23 mouse cellular contexts compared by ENCODE assay signal in genomic region chr10:6011541-6011940, GRCm38 (mm10).
DNase-seq lines count a peak whose midpoint lies in the region; ATAC-seq lines count a peak whose summit lies in the region.
"Had no signal": no experiment of that assay in that cellular context is flagged by ENCODE, and none has a peak within 500 bp of the region (broad histone marks: within the 10 kb centered on the region; RNA-seq: fewer than 3 reads in every experiment).

No protein-coding gene starts in this region.

- ATAC-seq in forebrain, embryonic 14.5 days, result no peak
- no peak for ATAC-seq in forebrain, embryonic 16.5 days
- no peak for ATAC-seq in heart, embryonic 15.5 days (replicated peaks; ENCODE audit: insufficient number of reproducible peaks, insufficient read depth, low FRiP score, low read depth)
- no peak for ATAC-seq in heart, embryonic 12.5 days (ENCODE audit: insufficient number of reproducible peaks, low FRiP score)
- ATAC-seq: activated CD4-positive, CD25-positive, alpha-beta regulatory T cell, adult 4 months; CD4-positive, CD25-positive, alpha-beta regulatory T cell, adult 4 months; liver, postnatal 0 days; midbrain, embryonic 13.5 days; Patski had no signal

- intact Hi-C loops in left cerebral cortex, postnatal 25 days (cut with DNase I), result no loop called here

- H3K27ac ChIP-seq in forebrain, embryonic 14.5 days (ENCODE audit: low read depth, low read length), result no peak overlapping the region
- H3K27ac ChIP-seq in forebrain, embryonic 16.5 days (ENCODE audit: low read length), result no peak overlapping the region
- 0 out of 2 replicates have a peak overlapping the region, but pooled peaks have one; percentile 42 for H3K27ac ChIP-seq in heart, embryonic 15.5 days
- no peak overlapping the region for H3K27ac ChIP-seq in heart, embryonic 12.5 days (ENCODE audit: poor library complexity, severe bottlenecking)
- H3K27ac ChIP-seq: embryonic facial prominence, embryonic 15.5 days; midbrain, embryonic 13.5 days; neural tube, embryonic 12.5 days; stomach, embryonic 15.5 days had no signal

- no peaks in the 10 kb centered on the region for H3K36me3 ChIP-seq in forebrain, embryonic 14.5 days (ENCODE audit: control insufficient read depth, insufficient read depth, low read length)
- no peaks in the 10 kb centered on the region for H3K36me3 ChIP-seq in forebrain, embryonic 16.5 days (ENCODE audit: control insufficient read depth, insufficient read depth)
- no peaks in the 10 kb centered on the region for H3K36me3 ChIP-seq in heart, embryonic 15.5 days
- H3K36me3 ChIP-seq in heart, embryonic 12.5 days, result no peaks in the 10 kb centered on the region
- H3K36me3 ChIP-seq: embryonic facial prominence, embryonic 15.5 days; heart, embryonic 13.5 days; midbrain, embryonic 13.5 days; neural tube, embryonic 12.5 days; stomach, embryonic 15.5 days had no signal

- 68% methylated on average over 5 of the region's 5 CpGs for WGBS in forebrain, embryonic 14.5 days
- 66% methylated on average over 5 of the region's 5 CpGs for WGBS in forebrain, embryonic 16.5 days
- WGBS in heart, embryonic 15.5 days, result 46% methylated on average over 5 of the region's 5 CpGs
- 52% methylated on average over 5 of the region's 5 CpGs for WGBS in heart, embryonic 12.5 days

- H3K9ac ChIP-seq in forebrain, embryonic 14.5 days (ENCODE audit: low read length), result no peak overlapping the region
- H3K9ac ChIP-seq in forebrain, embryonic 16.5 days (replicated peaks; ENCODE audit: low read depth, low read length), result no peak overlapping the region
- H3K9ac ChIP-seq in heart, embryonic 15.5 days, result no peak overlapping the region
- H3K9ac ChIP-seq in heart, embryonic 12.5 days, result no peak overlapping the region
- H3K9ac ChIP-seq: embryonic facial prominence, embryonic 15.5 days; heart, embryonic 13.5 days; liver, postnatal 0 days; midbrain, embryonic 13.5 days; neural tube, embryonic 12.5 days; stomach, embryonic 15.5 days had no signal

- H3K4me3 ChIP-seq in forebrain, embryonic 14.5 days (ENCODE audit: low read depth, low read length), result no peak overlapping the region
- no peak overlapping the region for H3K4me3 ChIP-seq in forebrain, embryonic 16.5 days (replicated peaks; ENCODE audit: low read length)
- no peak overlapping the region for H3K4me3 ChIP-seq in heart, embryonic 15.5 days
- H3K4me3 ChIP-seq in heart, embryonic 12.5 days, result no peak overlapping the region
- H3K4me3 ChIP-seq: embryonic facial prominence, embryonic 15.5 days; heart, embryonic 13.5 days; midbrain, embryonic 13.5 days; neural tube, embryonic 12.5 days; stomach, embryonic 15.5 days had no signal

- H3K4me1 ChIP-seq in forebrain, embryonic 14.5 days (ENCODE audit: control insufficient read depth, insufficient read depth, low read length), result no peaks in the 10 kb centered on the region
- no peaks in the 10 kb centered on the region for H3K4me1 ChIP-seq in forebrain, embryonic 16.5 days (replicated peaks; ENCODE audit: control insufficient read depth, insufficient read depth, low read length)
- no peaks in the 10 kb centered on the region; the same call in 1 of the 2 replicates for H3K4me1 ChIP-seq in heart, embryonic 15.5 days (replicated peaks)
- H3K4me1 ChIP-seq in heart, embryonic 12.5 days (replicated peaks), result peaks cover 2% of the 10 kb centered on the region; the same call in 1 of the 2 replicates
- H3K4me1 ChIP-seq: embryonic facial prominence, embryonic 15.5 days; midbrain, embryonic 13.5 days; neural tube, embryonic 12.5 days; stomach, embryonic 15.5 days had no signal

- peak; percentile 39 for DNase-seq in forebrain, embryonic 14.5 days (ENCODE audit: low spot score)
- DNase-seq in left cerebral cortex, postnatal 25 days (ENCODE audit: low spot score in 2 of 2), result peak; percentile 12 to 45
- DNase-seq in left cerebral cortex, adult 18-20 months (ENCODE audit: low spot score in 2 of 2), result no peak
- DNase-seq in right cerebral cortex, postnatal 25 days, result peak; percentile 5
- no peak for DNase-seq in right cerebral cortex, postnatal 4 days
- DNase-seq: adrenal gland, postnatal 10 days; cerebellum, adult 11-12 months; cerebellum, postnatal 14 days; kidney, adult 9 months; liver, postnatal 0 days; thymus, adult 18-20 months; thymus, postnatal 4 days had no signal

- H3K9me3 ChIP-seq in forebrain, embryonic 14.5 days (replicated peaks; ENCODE audit: control insufficient read depth, low read length), result no peaks in the 10 kb centered on the region
- no peaks in the 10 kb centered on the region for H3K9me3 ChIP-seq in forebrain, embryonic 16.5 days (ENCODE audit: control insufficient read depth, low read length)
- H3K9me3 ChIP-seq in heart, embryonic 15.5 days (replicated peaks), result no peaks in the 10 kb centered on the region
- H3K9me3 ChIP-seq in heart, embryonic 12.5 days (replicated peaks), result no peaks in the 10 kb centered on the region
- H3K9me3 ChIP-seq: embryonic facial prominence, embryonic 15.5 days; heart, embryonic 13.5 days; midbrain, embryonic 13.5 days; neural tube, embryonic 12.5 days; stomach, embryonic 15.5 days had no signal

- H3K4me2 ChIP-seq in forebrain, embryonic 14.5 days (ENCODE audit: low read length), result no peak overlapping the region
- no peak overlapping the region for H3K4me2 ChIP-seq in forebrain, embryonic 16.5 days (ENCODE audit: low read length)
- H3K4me2 ChIP-seq in heart, embryonic 15.5 days, result no peak overlapping the region
- H3K4me2 ChIP-seq in heart, embryonic 12.5 days, result no peak overlapping the region
- H3K4me2 ChIP-seq: embryonic facial prominence, embryonic 15.5 days; heart, embryonic 13.5 days; midbrain, embryonic 13.5 days; neural tube, embryonic 12.5 days; stomach, embryonic 15.5 days had no signal

- H3K27me3 ChIP-seq in forebrain, embryonic 14.5 days (replicated peaks; ENCODE audit: control insufficient read depth, insufficient read depth, low read length), result no peaks in the 10 kb centered on the region
- H3K27me3 ChIP-seq in forebrain, embryonic 16.5 days (replicated peaks; ENCODE audit: control insufficient read depth, insufficient read depth, low read length), result no peaks in the 10 kb centered on the region
- H3K27me3 ChIP-seq in heart, embryonic 15.5 days, result no peaks in the 10 kb centered on the region
- H3K27me3 ChIP-seq in heart, embryonic 12.5 days (replicated peaks), result no peaks in the 10 kb centered on the region
- H3K27me3 ChIP-seq: embryonic facial prominence, embryonic 15.5 days; heart, embryonic 13.5 days; midbrain, embryonic 13.5 days; neural tube, embryonic 12.5 days; stomach, embryonic 15.5 days had no signal

Comparison
In these comparisons a context has a peak if more than half of its experiments do, and no peak if none do; other contexts are left out.
1. DNase-seq: peak in forebrain, embryonic 14.5 days (single experiment), left cerebral cortex, postnatal 25 days (2 of 2) and right cerebral cortex, postnatal 25 days (single experiment); none in left cerebral cortex, adult 18-20 months (0 of 2) and right cerebral cortex, postnatal 4 days (single experiment).